Mouse (Mus musculus) central nervous system, embryonic 11.5 days (tissue): ENCODE results near the gene Cldn6. TPM values are rescaled to one million over a fixed set of nuclear protein-coding genes. Genes with fewer than 3 reads are reported as not detected.

Source experiments
- polyA plus RNA-seq: library from polyadenylated mRNA; depleted of rRNA; stranded (reverse); fragments of >200 nt; gene quantifications from 2 replicates; pipeline ENCODE4 v1.2.3, GENCODE M21; 2012; rRNA removed

Gene Cldn6
- polyA plus RNA-seq: 4.8 and 12.5 TPM in 2 replicates

DNA sequence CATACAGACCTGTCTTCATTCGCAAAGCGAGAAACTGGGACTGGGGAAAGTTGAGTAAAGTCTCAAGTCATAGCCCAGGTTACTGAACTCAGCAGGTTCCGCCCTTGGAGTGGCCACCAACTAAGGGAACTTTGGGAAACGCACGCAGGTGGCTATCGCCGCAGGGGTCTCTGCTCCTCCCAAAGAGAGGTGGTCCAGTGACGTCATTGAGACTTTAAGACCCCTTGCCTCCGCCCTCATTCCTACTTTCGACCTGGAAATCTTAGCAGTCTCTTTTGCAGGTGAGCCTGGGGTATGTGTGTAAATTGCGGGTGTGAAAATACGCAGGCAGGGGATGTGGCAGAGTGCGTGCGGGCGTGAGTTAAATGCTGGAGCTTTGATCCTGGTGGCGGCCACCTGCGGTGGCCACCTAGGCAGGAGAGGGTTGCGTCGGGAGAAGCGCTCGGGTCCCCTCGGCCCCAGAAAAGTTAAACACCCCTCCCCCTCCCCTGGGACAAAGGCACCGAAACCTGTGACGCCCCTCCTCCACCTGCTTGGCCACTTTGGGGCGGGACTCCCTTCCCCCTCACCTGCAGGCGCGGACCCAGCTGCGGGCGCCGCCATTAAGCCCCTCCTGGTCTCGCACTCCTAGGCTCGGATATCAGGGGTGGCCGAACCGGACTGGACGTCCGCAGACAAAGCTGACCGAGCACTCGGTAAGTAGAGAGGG lies at the start of gene Cldn6:
TSS of gene Cldn6 (plus strand) at position 123 of the 709 bp plus-strand sequence.

GRCm38 (mm10) chr17:23644613-23645495 lies 34.2 kb upstream of the Cldn6 start, which contains the start of gene Mmp25:
Mmp25 (minus strand) TSS chr17:23645277.

DNA sequence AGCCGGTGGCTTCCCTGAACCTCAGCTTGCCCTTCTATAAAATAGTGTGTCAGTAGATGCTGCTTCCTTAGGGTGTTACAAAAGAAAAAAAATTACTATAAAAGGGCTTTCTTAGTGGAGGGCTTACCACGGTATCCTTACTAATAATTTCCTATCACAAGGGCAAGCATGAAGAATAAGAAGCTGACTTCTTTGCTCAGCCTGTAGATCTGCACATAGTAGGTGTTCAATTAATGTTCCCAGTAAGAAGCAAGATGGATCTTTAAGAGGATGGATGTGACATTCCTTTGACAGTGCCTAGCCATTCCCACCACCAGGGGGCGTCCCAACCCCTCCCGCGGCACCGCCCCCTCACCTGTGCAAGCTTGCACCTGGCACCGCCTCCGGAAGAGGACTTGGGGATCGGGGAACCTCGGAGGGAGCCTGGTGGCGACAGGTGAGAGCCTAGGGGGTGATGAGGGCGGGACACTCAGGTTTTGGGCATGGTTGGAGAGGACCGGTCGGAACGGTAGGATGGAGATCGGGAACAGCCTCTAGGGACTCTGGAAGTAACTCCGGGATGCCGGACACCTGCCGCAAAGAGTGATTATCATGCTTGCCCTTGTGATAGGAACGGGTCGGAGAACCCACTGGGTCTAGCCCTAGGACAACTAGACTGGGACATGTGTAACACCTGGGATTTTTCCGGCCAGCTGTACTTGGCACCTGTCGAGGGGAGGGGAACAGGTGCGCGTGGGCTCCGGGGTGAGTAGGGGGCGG lies 18.8 kb upstream of the Cldn6 start, which contains the start of gene Bicdl2:
TSS of gene Bicdl2 (plus strand) at position 390 of the 759 bp plus-strand sequence.

DNA sequence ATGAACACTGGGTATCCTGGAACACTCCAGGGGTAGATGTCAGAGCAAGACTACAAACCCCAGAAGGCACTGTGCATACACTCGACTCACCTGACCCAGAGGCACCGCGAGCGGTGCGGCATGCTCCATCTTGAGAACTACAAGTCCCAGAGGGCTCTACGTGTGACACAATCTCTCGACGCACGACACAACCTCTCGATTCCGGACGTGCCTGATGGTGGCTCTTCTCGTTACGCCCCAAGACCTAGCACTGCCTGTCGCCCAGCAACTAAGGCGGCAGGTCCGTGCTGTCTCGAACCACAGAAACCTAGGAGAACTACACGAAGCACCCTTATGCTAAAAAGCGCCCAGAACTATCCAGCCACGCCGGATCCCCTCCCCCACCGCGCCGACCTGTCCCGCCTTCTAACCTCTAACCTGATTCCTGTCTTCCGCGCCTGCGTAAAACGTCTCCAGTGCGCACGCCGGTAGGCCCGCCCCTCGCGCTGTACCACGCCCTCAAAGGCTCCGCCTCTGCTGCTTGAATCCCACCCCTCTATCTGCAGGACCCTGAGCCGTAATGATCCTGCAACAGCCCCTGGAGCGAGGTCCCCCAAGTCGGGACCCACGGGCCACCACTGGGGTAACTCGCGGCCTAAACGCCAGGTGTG lies 5.5 kb upstream of the Cldn6 start, which contains the start of the genes Hcfc1r1 and Thoc6:
TSS of gene Hcfc1r1 (plus strand) at position 173 of the 650 bp plus-strand sequence.
TSS of gene Thoc6 (minus strand) at position 459 of the 650 bp plus-strand sequence.

DNA sequence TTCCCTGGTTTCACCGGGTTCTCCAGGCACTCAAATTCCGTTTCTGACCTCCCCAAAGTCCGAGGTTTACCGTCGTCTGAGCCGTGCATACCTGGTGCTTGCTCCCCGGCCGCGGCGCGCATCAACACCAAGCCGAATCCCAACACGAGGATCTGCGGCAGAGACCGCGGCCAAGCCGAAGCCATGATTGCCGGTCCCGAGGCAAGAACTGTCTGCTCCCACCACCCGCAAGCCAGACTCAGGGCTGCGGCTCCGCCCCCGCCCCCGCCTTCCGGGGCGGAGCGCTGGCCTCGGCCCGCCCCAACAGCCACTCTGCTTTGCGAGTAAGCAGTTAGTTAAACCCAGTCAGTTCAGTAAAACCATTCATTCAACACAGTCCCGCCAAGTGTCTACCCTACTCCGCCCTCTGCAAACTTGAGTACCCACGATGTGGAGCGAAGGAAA lies 1.8 kb upstream of the Cldn6 start, which contains the start of gene Tnfrsf12a:
TSS of gene Tnfrsf12a (minus strand) at position 233 of the 444 bp plus-strand sequence.

GRCm38 (mm10) chr17:23683856-23684672 lies 5.0 kb downstream of the Cldn6 start, which contains the start of gene Cldn9:
Cldn9 (minus strand) TSS chr17:23684026.

GRCm38 (mm10) chr17:23722376-23723125 lies 43.5 kb downstream of the Cldn6 start, which contains the start of gene 1520401A03Rik:
1520401A03Rik (minus strand) TSS chr17:23722783.

DNA sequence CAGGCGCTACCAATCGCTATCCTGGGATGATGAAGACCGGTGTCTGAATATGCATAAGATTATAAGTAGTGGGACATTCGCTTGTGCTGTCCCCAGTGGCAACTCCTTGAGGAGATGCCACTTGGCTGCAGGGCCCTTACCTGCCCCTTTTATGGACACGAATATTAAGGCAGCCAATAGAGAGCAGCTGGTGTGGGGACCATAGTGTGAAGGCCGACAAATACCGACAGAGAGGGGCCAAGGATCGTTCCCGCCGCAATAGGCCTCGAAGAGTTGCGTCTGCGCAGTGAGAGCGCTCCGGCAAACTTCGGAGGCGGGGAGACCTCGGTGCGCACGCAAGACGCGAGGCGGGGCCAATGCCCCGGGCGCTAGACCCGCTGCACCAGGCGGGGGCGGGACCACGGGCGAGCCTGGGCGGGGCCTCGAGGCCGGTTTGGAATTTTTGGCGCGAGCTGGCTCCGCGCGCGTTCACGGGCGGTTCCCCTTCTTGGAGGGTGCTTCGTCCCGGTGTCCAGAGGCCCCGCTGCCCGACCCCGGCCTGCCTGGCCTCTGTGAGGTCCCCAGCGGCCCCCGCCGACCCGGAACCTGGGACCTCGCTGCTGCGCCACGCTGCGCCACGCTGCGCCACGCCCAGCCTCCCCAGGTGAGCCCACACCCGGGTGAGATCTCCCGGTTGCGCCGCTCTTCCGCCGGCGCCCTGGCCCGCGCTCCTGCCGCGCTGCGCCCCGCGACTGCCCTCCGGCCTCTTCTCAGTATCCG lies 47.1 kb downstream of the Cldn6 start, which contains the start of gene Pkmyt1:
TSS of gene Pkmyt1 (plus strand) at position 338 of the 759 bp plus-strand sequence.

Other genes starting within 250 kb of the Cldn6 start
- gene Vmn2r117, start 199.6 kb upstream of the Cldn6 start, polyA plus RNA-seq: not detected in 2 replicates
- 16.3 and 16.4 TPM in 2 replicates for gene Zfp213, start 115.0 kb upstream of the Cldn6 start, polyA plus RNA-seq
- gene Zfp13, start 79.8 kb upstream of the Cldn6 start, polyA plus RNA-seq: 30.8 and 32.9 TPM in 2 replicates
- gene Zscan10, start 78.4 kb upstream of the Cldn6 start, polyA plus RNA-seq: 0.38 and 0.57 TPM in 2 replicates
- 0.74 and 1.1 TPM in 2 replicates for gene Mmp25, start 34.0 kb upstream of the Cldn6 start, polyA plus RNA-seq
- gene Bicdl2, start 18.7 kb upstream of the Cldn6 start, polyA plus RNA-seq: 0.19 and 0.22 TPM in 2 replicates
- gene Hcfc1r1, start 5.7 kb upstream of the Cldn6 start, polyA plus RNA-seq: 35.1 and 40.8 TPM in 2 replicates
- gene Thoc6, start 5.4 kb upstream of the Cldn6 start, polyA plus RNA-seq: 44.0 and 45.6 TPM in 2 replicates
- 2.3 and 3.4 TPM in 2 replicates for gene Tnfrsf12a, start 1.8 kb upstream of the Cldn6 start, polyA plus RNA-seq
- gene Cldn9, start 4.8 kb downstream of the Cldn6 start, polyA plus RNA-seq: 1.6 and 2.8 TPM in 2 replicates
- 0.05 and 1.1 TPM in 2 replicates for gene 1520401A03Rik, start 43.5 kb downstream of the Cldn6 start, polyA plus RNA-seq
- 45.2 and 56.0 TPM in 2 replicates for gene Pkmyt1, start 47.1 kb downstream of the Cldn6 start, polyA plus RNA-seq
- 12.7 and 14.2 TPM in 2 replicates for gene Paqr4, start 61.6 kb downstream of the Cldn6 start, polyA plus RNA-seq
- 1.4 and 6.2 TPM in 2 replicates for gene Kremen2, start 66.6 kb downstream of the Cldn6 start, polyA plus RNA-seq
- 83.3 and 88.4 TPM in 2 replicates for gene Flywch1, start 92.4 kb downstream of the Cldn6 start, polyA plus RNA-seq
- gene Flywch2, start 106.8 kb downstream of the Cldn6 start, polyA plus RNA-seq: 28.6 and 30.1 TPM in 2 replicates
- 640 and 782 TPM in 2 replicates for gene Srrm2, start 111.3 kb downstream of the Cldn6 start, polyA plus RNA-seq
- gene Elob, start 149.9 kb downstream of the Cldn6 start, polyA plus RNA-seq: 524 and 676 TPM in 2 replicates
- 0.26 and 0.46 TPM in 2 replicates for gene Prss33, start 156.8 kb downstream of the Cldn6 start, polyA plus RNA-seq
- 0.06 TPM in 1 of 2 replicates, not detected in the other for gene Prss32, start 164.6 kb downstream of the Cldn6 start, polyA plus RNA-seq
- 1.2 and 3.0 TPM in 2 replicates for gene Prss41, start 164.9 kb downstream of the Cldn6 start, polyA plus RNA-seq
- not detected in 2 replicates for gene Prss21, start 188.8 kb downstream of the Cldn6 start, polyA plus RNA-seq
- gene Dcpp1, start 201.6 kb downstream of the Cldn6 start, polyA plus RNA-seq: not detected in 2 replicates
- gene Dcpp2, start 201.6 kb downstream of the Cldn6 start, polyA plus RNA-seq: not detected in 2 replicates
- gene Dcpp3, start 238.2 kb downstream of the Cldn6 start, polyA plus RNA-seq: not detected in 2 replicates